Mouse (Mus musculus) cerebellum, adult (tissue): ENCODE measurements around the gene Cbfa2t3.
A peak's percentile ranks its signal among the peaks of the same experiment; 100 is the strongest.
"Not testable (repeated sequence)": the region's sequence is repeated elsewhere in the genome, so short reads cannot be mapped to it uniquely, and the experiment has no call there.

ENCODE experiments used
- ATAC-seq: cut with Nextera tagmentation; 2 replicates; pipeline ENCODE4 v1.9.2; 2017; ENCODE audit warnings: mild to moderate bottlenecking, moderate library complexity, mixed read lengths; ENCODE audit not compliant: insufficient number of reproducible peaks, low FRiP score, low TSS enrichment

Cbfa2t3 gene

GRCm38 (mm10) chr8:122644175-122644954, 54.5 kb downstream of the Cbfa2t3 start:
- no peak for ATAC-seq

DNA sequence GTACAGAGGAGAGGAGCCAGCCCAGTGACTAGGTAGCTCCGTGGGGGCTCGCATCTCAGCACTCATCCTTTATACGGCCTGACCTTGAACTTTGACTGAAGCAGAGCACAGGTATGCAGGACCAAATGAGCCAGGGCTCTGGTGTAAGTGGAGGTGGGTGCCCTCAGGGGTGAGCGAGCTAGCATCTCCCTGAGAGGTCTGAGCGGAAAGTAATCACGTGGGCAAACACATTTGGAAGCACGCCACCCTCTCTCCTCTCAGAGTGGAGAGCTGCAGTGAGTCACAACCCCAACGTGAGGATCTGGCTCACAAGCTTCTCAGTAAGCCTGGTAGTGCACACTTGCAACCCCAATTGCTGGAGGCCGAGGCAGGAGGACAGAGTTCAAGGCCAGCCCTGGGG, 56.8 kb downstream of the Cbfa2t3 start:
- no peak for ATAC-seq

DNA sequence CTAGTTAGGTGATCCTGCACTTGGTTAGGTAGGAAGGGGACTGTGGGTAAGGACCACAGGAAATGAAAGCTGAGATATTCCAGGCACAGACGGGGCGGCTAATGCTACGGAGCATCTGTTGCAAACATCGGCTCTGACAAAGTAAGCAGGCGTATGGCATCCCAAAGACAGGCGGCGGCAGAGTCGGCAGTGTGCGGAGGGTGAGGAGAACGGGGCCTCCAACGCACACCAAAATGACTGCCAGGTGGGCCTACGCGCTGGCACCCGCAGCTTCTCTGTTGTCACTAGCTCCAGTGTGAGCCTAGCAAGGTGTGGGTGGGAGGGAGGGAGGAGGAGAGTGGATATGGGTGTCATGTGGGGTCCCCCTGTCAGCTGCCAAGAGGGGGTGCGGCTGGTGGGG, 57.5 kb downstream of the Cbfa2t3 start:
- no peak for ATAC-seq

DNA sequence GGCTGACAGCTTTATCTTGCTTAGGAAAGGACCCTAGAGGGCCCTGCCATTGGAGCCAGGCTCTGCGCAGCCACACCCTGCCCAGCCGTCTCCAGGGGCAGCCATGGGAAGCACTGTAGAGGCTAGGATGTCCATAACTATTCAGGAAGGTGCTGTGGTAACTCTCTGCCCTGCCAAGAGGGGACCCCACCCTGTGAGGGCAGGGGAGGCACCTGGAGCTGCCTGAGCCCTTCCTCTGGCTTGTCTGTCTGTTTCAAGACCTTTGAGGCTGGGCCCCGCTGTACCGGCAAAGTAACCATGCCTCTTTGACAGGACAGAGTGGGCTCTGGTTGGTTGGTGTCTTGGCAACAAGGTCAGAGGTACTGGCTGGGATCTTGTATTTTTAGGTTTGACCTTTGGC, 58.1 kb downstream of the Cbfa2t3 start:
- no peak for ATAC-seq

DNA sequence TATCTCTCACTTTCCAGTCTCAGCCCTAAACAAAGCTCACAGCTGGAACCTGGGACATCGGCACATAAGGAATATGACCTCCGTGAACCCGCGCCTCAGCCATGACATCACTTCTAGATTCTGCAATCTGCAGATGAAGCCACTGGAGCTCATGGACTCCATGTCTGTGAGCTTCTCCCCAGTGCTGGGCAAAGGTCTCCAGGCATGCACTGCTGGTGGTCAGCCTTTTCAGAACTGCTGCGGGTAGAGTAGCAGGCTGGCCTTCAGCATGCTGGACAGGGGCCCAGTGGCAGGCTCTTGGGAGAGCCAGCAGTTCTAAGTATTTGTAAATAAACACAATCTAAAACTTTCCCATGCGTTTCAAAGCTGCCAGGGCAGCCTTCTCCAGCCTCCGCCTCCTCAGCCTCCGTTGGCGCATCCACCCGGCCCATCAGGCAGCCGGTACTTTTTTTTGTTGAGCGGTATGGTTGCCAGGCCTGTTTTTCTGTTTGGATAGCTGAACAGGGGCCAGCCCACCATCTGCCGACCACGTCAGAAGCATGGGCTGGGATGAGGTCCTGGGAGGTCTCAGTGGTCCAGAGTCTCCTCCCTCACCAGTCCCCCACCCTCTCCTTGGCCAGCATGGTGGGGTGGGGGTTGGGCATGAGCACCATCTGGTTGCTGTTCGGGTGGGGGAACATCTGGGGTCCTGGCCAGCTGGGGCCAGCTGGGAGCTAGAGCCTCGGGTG, 59.2 kb downstream of the Cbfa2t3 start:
- peak; percentile 6; the same call in 1 of the 2 replicates for ATAC-seq

DNA sequence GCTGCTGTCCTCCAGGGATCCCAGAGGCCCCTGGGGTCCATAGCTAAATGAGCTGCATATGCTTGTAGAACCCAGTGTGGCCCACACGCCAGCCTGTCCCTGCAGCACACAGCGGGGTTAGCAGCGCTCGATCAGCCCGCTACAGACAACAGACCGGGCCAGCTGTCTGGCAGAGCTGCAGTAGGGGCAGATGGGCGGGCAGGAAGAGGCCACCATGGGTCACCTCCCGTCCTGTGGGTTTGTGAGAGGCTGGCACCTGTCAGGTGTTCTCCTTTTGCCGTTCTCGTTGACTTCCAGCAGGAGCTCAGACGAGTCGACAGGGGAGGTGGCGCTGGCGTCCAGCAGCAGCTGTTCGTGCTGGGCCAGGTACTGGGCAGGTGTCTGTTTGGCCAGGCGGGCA, 60.3 kb downstream of the Cbfa2t3 start:
- ATAC-seq: 0 out of 2 replicates have a peak, but pooled peaks have one; percentile 21

GRCm38 (mm10) chr8:122637230-122637629, 61.7 kb downstream of the Cbfa2t3 start:
- no peak for ATAC-seq

DNA sequence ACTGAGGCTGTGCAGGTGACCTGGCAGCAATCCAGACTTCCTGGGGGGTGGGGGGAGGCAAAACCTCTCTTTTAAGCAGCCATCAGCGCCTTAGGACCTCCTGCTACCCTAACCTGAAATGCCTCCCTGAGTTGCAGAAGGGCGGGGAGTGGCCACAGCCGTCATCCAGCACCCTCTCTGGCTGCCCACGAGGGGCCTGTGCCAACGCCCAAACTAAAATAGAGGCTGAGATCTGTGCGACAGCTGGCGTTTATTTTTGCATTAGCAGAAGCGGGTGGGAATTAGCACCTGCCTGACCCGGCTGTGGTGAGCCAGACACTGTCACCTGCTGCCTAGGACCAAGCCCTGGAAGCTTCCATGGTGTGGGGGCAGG, 62.1 kb downstream of the Cbfa2t3 start:
- ATAC-seq: no peak

GRCm38 (mm10) chr8:122635878-122636802, 62.8 kb downstream of the Cbfa2t3 start:
- ATAC-seq: no peak

GRCm38 (mm10) chr8:122633205-122633604, 65.7 kb downstream of the Cbfa2t3 start:
- no peak for ATAC-seq

- not testable (repeated sequence) for ATAC-seq
Observed at GRCm38 (mm10) chr8:122632134-122632533, 66.8 kb downstream of the Cbfa2t3 start.

DNA sequence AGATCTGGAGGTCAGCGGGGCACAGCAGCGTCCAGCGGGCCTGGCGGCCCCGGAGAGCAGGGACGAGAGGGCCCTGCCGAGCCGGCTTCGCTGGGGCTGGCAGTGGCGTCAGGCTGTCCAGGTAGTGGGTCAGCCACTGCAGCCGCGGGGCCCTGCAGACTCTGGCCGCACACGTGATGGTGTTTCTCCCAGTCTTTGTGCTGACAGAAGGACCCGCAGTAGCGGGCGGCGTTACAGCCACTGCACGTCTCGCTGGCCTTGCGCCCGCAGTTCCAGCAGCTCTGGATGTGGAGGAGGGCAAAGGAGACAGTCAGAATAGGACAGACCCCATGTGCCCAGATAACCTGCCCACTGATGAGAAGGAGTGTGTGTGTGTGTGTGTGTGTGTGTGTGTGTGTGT, 68.2 kb downstream of the Cbfa2t3 start:
- ATAC-seq: no peak

DNA sequence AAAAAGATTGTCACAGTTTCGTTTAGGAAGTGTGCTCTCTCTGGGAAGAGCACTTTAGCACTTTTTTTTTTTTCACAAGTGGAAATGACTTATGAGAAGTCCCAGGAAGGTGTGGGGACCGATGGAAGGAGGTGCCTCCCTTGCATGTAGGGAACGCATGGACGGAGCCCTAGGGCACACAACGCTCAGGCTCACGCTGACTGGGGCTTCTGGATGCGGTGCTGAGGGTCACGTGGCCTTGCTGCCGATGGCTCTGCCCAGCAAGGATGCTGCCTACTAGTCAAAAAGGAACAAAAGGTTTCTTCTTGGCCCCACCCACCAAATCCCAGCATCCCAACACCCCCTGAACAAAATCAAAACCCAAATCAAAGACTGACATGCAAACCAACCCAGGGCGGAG, 69.5 kb downstream of the Cbfa2t3 start:
- ATAC-seq: no peak

DNA sequence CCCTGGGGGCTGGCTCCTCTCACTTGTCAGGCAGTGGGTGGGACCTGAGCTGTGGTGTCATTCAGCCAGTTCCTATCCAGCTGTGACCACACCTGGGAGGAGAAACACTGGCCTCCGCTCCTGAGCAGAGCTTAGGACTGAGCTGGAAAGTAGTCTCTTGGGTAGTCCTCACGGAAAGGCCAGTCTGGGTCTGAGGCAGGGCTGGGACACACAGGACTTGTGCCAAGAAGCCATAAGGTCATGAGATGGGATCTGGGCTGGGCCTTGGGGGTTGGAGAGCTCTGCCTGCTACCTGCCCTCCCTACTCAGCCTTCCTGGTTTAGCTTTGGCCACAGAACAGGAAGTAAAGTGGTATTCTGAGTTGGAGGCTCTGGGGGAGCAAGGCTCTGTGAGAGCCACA, 72.0 kb downstream of the Cbfa2t3 start:
- no peak for ATAC-seq

GRCm38 (mm10) chr8:122625811-122626210, 73.1 kb downstream of the Cbfa2t3 start:
- no peak for ATAC-seq

- no peak for ATAC-seq
Observed at GRCm38 (mm10) chr8:122624653-122625052, 74.3 kb downstream of the Cbfa2t3 start.

- no peak for ATAC-seq
Observed at GRCm38 (mm10) chr8:122623844-122624642, 74.9 kb downstream of the Cbfa2t3 start.

- no peak for ATAC-seq
Observed at GRCm38 (mm10) chr8:122622727-122623126, 76.2 kb downstream of the Cbfa2t3 start, which contains the start of gene Pabpn1l. Pabpn1l (minus strand) TSS chr8:122622739.

- no peak for ATAC-seq
Observed at GRCm38 (mm10) chr8:122620446-122620845, 78.5 kb downstream of the Cbfa2t3 start.
